Mouse (Mus musculus): Measurements from ENCODE around the gene Add1.

DNA sequence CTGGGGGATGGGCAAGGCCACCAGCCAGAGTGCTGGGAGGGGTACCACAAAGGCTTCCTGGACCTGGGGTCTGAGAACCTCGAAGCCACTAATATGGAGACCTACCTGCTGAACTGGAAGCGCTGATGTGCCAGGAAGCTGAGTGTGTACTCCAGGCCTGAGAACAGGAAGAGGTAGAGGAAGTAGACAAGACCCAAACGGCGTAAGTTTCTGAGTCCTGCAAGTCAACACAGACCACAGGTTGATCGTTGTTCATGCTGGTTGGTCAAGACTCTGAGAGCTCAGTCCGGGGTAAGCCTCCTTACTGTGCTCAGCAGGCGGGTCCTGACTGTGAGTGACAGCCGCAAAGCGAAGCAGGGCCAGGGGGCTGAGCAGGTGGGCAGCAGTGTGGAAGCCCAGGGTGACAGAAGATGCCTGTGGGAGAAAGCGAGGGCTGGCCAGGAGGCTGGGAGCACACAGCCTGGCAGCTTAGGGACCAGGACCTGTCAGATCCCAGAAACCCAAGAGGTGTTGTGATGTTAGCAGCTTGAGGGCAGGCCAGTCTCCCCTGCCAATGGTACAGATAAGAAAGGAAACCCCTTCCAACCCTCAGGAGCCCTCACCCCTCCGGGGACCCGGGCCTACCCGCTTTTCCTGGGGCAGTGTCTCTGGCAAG lies 61.4 kb downstream of the Add1 start:
- no peak for TF ChIP-seq POLR2A (IDR thresholded peaks at IDR 0.05; ENCODE audit: control insufficient read depth, low read depth, low read length)
- no peak for TF ChIP-seq CTCF (IDR thresholded peaks at IDR 0.05; ENCODE audit: control insufficient read depth, insufficient read depth, insufficient replicate concordance, low read depth, low read length)
